Mouse (Mus musculus): Measurements from ENCODE around the gene Dusp23.

DNA sequence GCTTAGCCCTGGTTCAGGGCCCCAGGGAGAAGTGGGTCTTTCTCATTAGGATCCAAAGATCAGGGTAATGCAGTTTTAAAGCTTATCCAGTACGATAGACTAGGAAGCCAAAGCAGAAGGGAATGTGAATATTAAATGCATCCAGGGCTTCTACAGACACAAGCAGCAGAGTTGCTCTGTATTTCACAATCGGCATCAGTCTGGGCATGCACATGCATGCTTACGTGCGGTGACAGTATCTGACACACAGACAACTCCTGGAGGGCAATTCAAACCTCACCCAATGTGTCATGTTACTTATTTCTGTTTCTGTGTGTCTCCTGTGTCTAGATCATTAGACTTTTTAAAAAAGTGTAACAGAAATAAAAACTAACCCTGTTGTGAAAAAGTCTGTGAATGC is 48.0 kb upstream of the Dusp23 start:
- TF ChIP-seq GATA1 (IDR thresholded peaks at IDR 0.05; ENCODE audit: borderline replicate concordance, low read length) (no peak), FLI1 (IDR thresholded peaks at IDR 0.05; ENCODE audit: low read length) (no peak)
